Mouse (Mus musculus) embryonic facial prominence, embryonic 15.5 days (tissue): ENCODE results near the gene Cd44. TPM values are rescaled to one million over a fixed set of nuclear protein-coding genes. Genes with fewer than 3 reads are reported as not detected.
A peak's percentile ranks its signal among the peaks of the same experiment; 100 is the strongest.

Experiments used
- ATAC-seq: fragments of 200-750 bp; cut with Nextera tagmentation; 2 replicates; pipeline ENCODE4 v1.8.0; 2017; ENCODE audit warnings: low read depth, moderate TSS enrichment; ENCODE audit not compliant: insufficient number of reproducible peaks, low FRiP score, low TSS enrichment
- H3K27ac ChIP-seq: fragments of 300-500 bp; sonication (generic); replicated peaks from 2 replicates; pipeline ENCODE4 v1.5.1; 2015; ENCODE audit warnings: mild to moderate bottlenecking, inconsistent platforms
- H3K27me3 ChIP-seq: fragments of 300-500 bp; sonication (generic); 2 replicates; pipeline ENCODE4 v1.6.1; 2015; ENCODE audit warnings: inconsistent platforms
- H3K36me3 ChIP-seq: fragments of 300-500 bp; sonication (generic); 2 replicates; pipeline ENCODE4 v1.6.1; 2015; ENCODE audit warnings: mild to moderate bottlenecking, inconsistent platforms
- H3K4me1 ChIP-seq: fragments of 300-500 bp; sonication (generic); 2 replicates; pipeline ENCODE4 v1.6.1; 2015; ENCODE audit warnings: inconsistent platforms
- H3K4me2 ChIP-seq: fragments of 300-500 bp; sonication (generic); replicated peaks from 2 replicates; pipeline ENCODE4 v1.6.1; 2015; ENCODE audit warnings: mild to moderate bottlenecking, inconsistent platforms
- H3K4me3 ChIP-seq: fragments of 300-500 bp; sonication (generic); replicated peaks from 2 replicates; pipeline ENCODE4 v1.5.1; 2015; ENCODE audit warnings: mild to moderate bottlenecking, inconsistent platforms
- H3K9ac ChIP-seq: fragments of 300-500 bp; sonication (generic); 2 replicates; pipeline ENCODE4 v1.6.1; 2015; ENCODE audit warnings: inconsistent platforms
- H3K9me3 ChIP-seq: fragments of 300-500 bp; sonication (generic); replicated peaks from 2 replicates; pipeline ENCODE4 v1.6.1; 2016; ENCODE audit warnings: inconsistent platforms
- WGBS: fragments of 180-500 bp; shearing (Covaris S2); methylation state at CpG from one replicate; pipeline ENCODE4 v1.1.7; 2015; 5-methylcytosine and 5-hydroxymethylcytosine counted together
- polyA plus RNA-seq: library from polyadenylated mRNA; unstranded; fragments of >200 nt; fragmentation: Nextera tagmentation; extraction: Ambion mirVana; gene quantifications from 2 replicates; pipeline ENCODE4 v1.2.1, GENCODE M21; 2015

Gene Cd44
- polyA plus RNA-seq, 1 experiment from 2014 or later: 56.9 TPM

DNA sequence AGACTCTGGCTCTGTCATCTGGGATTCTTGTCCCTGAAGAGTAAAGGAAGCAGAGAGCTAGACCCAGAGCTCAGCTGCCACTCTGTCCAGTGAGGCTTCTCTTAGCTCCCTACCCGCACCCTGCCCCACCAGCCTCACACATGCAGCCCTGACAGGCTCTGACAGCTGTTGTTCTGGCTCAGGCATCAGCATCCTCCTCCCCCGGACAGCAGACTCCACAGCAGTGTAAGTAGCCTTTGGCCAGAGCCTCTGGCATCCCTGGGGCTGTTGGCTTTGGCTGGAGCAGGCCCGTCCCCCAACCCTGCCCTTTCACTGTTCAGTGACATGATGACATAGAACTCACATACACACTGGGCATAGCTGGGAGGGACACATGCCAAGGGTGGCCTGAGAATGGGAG, 35.4 kb upstream of the Cd44 start:
- H3K9ac ChIP-seq: no peak overlapping the region
- no peaks in the 10 kb centered on the region for H3K27me3 ChIP-seq
- 46% methylated on average over 3 of the region's 3 CpGs for WGBS
- H3K4me3 ChIP-seq: no peak overlapping the region
- H3K27ac ChIP-seq: no peak overlapping the region; the same call in 1 of the 2 replicates
- peak; percentile 67; the same call in 1 of the 2 replicates for ATAC-seq
- H3K36me3 ChIP-seq: no peaks in the 10 kb centered on the region
- H3K4me2 ChIP-seq: no peak overlapping the region
- peaks cover 11% of the 10 kb centered on the region for H3K4me1 ChIP-seq
- no peaks in the 10 kb centered on the region for H3K9me3 ChIP-seq

DNA sequence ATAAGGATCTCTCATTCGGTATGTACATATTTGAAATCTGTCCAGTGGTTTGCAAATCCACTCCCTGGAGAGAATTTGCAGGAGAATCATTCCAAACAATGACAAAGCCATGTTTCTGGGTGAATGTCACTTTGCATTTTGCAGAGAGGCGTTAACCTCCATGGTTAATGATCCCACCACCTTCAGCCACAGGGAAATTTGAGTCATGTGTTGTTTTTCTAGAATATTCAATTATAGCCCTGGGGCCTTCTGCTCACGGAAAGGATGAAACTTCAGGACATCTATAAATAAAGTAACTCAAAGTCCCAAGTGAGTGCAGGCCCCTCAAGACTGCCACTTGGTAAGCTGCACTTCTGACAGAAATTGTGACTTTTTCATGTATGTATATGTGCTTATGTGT, 33.4 kb upstream of the Cd44 start:
- Histone ChIP-seq H3K27me3 (no peaks in the 10 kb centered on the region), H3K4me3 (no peak overlapping the region), H3K9ac (no peak overlapping the region), H3K4me1 (peaks cover 5% of the 10 kb centered on the region), H3K36me3 (no peaks in the 10 kb centered on the region), H3K4me2 (no peak overlapping the region), H3K27ac (no peak overlapping the region), H3K9me3 (no peaks in the 10 kb centered on the region)
- no peak for ATAC-seq
- WGBS: 49% methylated on average over 3 of the region's 3 CpGs

DNA sequence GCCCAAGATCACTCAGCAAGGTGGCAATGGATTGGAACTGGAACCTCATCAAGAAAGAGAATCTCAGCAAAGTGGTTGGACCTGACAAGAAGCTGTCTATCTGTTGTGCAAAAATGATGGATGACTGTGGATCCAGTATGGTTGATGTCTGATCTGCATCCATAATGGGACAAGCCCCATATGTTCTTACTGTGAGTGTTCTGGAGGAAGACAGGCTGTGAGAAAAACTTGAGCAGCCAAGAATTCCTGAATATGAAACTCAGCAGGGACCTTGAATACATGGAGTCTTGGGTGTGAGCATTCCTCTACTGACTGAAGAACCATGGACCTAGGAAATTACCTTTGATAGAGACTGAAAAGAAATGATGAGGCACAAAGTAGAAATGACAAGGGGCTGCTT, 32.3 kb upstream of the Cd44 start:
- H3K36me3 ChIP-seq: no peaks in the 10 kb centered on the region
- no peak overlapping the region for H3K4me3 ChIP-seq
- no peak overlapping the region for H3K27ac ChIP-seq
- H3K9ac ChIP-seq: no peak overlapping the region
- H3K27me3 ChIP-seq: no peaks in the 10 kb centered on the region
- H3K9me3 ChIP-seq: no peaks in the 10 kb centered on the region
- H3K4me2 ChIP-seq: no peak overlapping the region
- H3K4me1 ChIP-seq: peaks cover 5% of the 10 kb centered on the region
- no peak for ATAC-seq

DNA sequence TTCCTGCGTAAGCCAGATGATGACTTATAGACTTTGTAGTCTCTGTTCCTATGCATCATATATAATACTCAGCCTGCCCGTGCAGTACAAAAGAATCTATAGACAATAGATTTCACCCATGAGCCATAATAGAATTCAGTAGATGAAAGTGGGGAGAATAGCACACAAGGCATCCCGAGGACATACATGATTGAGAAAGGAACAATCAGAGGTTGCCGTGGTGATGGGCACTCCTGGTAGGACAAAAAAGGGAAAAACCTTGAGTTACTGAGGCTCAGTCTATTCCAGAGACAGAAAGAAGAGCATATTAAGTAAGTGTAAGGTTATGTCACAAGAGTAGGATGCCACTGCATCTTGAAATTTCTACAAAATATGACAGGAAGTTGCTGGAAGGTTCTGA, 31.7 kb upstream of the Cd44 start:
- H3K9ac ChIP-seq: no peak overlapping the region
- H3K9me3 ChIP-seq: no peaks in the 10 kb centered on the region
- 81% methylated on average over 4 of the region's 4 CpGs for WGBS
- no peaks in the 10 kb centered on the region for H3K27me3 ChIP-seq
- H3K4me1 ChIP-seq: peaks cover 5% of the 10 kb centered on the region
- no peak overlapping the region for H3K4me2 ChIP-seq
- H3K36me3 ChIP-seq: no peaks in the 10 kb centered on the region
- no peak overlapping the region for H3K27ac ChIP-seq
- no peak for ATAC-seq
- no peak overlapping the region for H3K4me3 ChIP-seq

DNA sequence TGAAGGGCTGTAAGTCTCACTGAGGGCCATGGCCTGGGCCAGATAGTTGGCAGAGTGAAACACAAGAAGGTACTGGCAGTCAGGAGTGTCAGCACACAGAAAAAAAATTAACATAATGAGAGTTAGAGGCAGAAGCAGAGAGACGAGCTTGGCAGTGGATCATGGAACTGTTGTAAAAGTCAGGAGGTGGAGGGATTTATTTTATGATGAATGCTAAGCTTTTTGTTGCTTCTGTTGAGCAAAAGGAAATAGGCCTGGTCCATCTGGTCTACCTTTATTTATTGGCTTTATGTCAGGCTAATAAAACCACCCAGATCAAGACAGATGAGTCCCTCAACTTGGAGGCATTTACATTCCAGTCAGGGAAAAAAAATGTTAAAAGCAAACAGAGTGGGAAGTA, 31.2 kb upstream of the Cd44 start:
- H3K4me3 ChIP-seq: no peak overlapping the region
- peaks cover 5% of the 10 kb centered on the region for H3K4me1 ChIP-seq
- H3K9ac ChIP-seq: no peak overlapping the region
- no peaks in the 10 kb centered on the region for H3K27me3 ChIP-seq
- WGBS: 36% methylated on average over 1 of the region's 1 CpGs
- H3K27ac ChIP-seq: no peak overlapping the region
- H3K36me3 ChIP-seq: no peaks in the 10 kb centered on the region
- no peak overlapping the region for H3K4me2 ChIP-seq
- H3K9me3 ChIP-seq: no peaks in the 10 kb centered on the region
- ATAC-seq: no peak

DNA sequence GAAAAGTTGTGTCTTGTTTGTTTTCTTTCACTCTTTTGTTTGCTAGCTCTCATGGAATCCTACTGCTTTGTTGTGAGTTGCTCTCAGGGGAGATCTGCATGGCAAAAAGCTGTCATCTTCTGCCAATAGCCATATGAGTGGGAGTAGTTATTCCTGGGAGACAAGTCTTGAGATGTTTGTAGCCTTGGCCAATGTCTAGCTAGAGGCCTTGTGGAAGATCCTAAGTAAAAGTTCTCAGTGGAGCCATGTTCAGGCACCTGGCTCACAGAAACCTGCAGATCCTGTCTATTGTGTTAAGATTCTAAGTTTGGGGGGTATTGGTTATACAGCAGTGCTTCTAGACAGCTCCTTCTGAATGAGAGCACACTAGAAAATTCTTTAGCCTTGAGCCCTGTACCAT, 26.7 kb upstream of the Cd44 start:
- Histone ChIP-seq H3K27me3 (no peaks in the 10 kb centered on the region), H3K9ac (no peak overlapping the region), H3K4me3 (no peak overlapping the region), H3K27ac (no peak overlapping the region), H3K4me1 (no peaks in the 10 kb centered on the region), H3K9me3 (no peaks in the 10 kb centered on the region), H3K4me2 (no peak overlapping the region), H3K36me3 (no peaks in the 10 kb centered on the region)
- no peak for ATAC-seq

DNA sequence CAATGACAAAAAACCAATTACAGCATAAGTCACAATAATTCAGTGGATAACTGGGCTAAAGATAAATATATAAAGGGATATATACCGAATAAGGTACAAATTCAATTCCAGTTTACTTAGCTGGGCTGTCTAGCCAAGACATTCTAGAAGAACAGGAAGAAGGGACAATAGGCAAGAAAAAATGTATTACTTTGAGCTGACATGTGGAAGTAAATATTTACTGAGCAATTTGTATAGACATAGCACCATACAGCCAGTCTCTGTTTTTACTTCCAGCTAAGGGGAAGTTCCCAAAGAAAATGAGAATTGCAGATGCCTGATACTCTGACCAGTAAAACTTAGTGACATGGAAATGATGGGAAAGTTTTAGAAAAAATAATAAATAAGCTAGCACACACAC, 23.0 kb upstream of the Cd44 start:
- Histone ChIP-seq H3K4me3 (no peak overlapping the region), H3K4me1 (no peaks in the 10 kb centered on the region), H3K36me3 (no peaks in the 10 kb centered on the region), H3K9me3 (no peaks in the 10 kb centered on the region), H3K27ac (no peak overlapping the region), H3K27me3 (no peaks in the 10 kb centered on the region), H3K4me2 (no peak overlapping the region), H3K9ac (no peak overlapping the region)
- 70% methylated on average over 1 of the region's 1 CpGs for WGBS
- no peak for ATAC-seq

DNA sequence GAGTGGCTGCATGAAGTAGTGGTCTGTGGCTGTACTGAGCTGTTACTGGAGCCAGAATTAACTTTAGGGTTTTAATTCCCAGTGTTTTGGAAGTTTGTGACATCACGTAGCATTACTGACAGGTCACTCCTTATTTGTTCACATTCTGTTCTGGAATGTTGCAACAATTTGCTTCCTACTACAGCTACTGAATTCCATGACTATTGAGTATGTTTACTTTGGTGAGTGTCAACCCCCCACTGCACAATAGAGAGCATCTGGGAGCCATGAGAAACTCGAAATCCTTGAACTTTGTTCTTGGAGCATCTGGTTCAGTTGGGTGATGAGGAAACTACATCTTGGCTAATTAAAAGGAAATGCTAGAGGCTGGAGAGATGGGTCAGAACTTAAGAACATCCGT, 22.2 kb upstream of the Cd44 start:
- Histone ChIP-seq H3K4me2 (no peak overlapping the region), H3K27me3 (no peaks in the 10 kb centered on the region), H3K27ac (no peak overlapping the region), H3K9ac (no peak overlapping the region), H3K4me1 (no peaks in the 10 kb centered on the region), H3K4me3 (no peak overlapping the region), H3K36me3 (no peaks in the 10 kb centered on the region), H3K9me3 (no peaks in the 10 kb centered on the region)
- ATAC-seq: no peak
- WGBS: 56% methylated on average over 3 of the region's 3 CpGs

DNA sequence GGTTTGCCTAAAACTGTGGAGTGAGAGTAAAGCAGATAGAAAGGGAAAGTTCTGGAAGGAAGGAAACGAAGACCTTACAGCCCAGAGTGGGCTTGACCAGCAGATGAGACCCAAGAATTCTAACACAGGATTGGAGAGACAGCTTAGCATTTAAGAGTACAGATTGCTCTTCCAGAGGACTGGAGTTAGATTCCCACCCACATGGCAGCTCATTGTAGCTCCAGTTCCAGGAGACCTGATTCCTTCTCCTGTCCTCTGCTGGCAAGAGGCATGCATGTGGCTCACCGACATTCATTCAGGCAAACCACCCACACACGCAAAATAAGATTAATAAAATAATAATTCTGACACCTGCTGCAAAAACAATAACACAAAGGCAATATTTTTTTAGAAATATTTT, 20.6 kb upstream of the Cd44 start:
- H3K4me3 ChIP-seq: no peak overlapping the region
- ATAC-seq: no peak
- no peaks in the 10 kb centered on the region for H3K27me3 ChIP-seq
- no peak overlapping the region for H3K27ac ChIP-seq
- no peak overlapping the region for H3K9ac ChIP-seq
- H3K4me1 ChIP-seq: no peaks in the 10 kb centered on the region
- H3K36me3 ChIP-seq: no peaks in the 10 kb centered on the region
- no peaks in the 10 kb centered on the region for H3K9me3 ChIP-seq
- no peak overlapping the region for H3K4me2 ChIP-seq
- WGBS: 85% methylated on average over 3 of the region's 3 CpGs

DNA sequence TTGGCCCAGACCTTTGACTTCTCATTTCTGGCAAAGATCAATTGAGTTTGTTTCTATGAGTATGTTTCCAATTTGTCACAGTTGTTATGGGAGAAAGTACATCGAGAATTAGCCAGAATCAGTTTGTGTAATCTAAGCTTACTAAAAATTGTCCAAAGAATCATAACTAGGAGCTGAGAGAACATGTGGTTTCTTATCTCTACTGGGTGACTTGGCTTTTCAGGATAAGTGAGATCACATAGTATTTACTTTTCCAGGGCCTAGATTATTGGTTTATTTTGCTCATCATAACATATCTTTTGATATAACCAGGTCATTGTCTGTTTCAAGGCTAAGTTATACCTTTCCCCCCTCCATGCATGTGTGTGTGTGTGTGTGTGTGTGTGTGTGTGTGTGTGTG, 16.8 kb upstream of the Cd44 start:
- H3K27ac ChIP-seq: no peak overlapping the region
- WGBS: 35% methylated on average over 1 of the region's 1 CpGs
- H3K9me3 ChIP-seq: no peaks in the 10 kb centered on the region
- no peaks in the 10 kb centered on the region for H3K27me3 ChIP-seq
- no peak overlapping the region for H3K9ac ChIP-seq
- no peak for ATAC-seq
- H3K36me3 ChIP-seq: no peaks in the 10 kb centered on the region
- H3K4me1 ChIP-seq: peaks cover 10% of the 10 kb centered on the region
- H3K4me2 ChIP-seq: no peak overlapping the region
- no peak overlapping the region for H3K4me3 ChIP-seq

DNA sequence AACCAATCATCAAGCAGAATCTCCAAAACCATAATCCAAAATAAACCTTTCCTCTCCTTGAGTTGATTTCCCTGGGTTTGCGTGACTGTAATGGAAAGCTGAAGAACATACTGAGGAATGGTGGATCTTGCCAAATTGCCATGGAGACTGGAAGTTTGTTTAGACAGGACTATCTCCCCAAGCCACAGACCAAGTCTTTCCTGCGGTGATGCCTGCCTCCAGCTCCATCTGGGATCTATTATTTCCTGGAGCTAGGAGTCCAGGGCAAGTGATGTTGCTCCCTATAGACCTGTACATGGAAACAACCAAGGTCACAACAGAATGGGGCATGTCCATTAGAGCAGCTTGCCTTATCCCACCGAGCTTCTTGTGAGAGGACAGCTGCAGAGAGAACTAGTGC, 15.1 kb upstream of the Cd44 start:
- Histone ChIP-seq H3K4me2 (no peak overlapping the region), H3K4me3 (no peak overlapping the region), H3K9me3 (no peaks in the 10 kb centered on the region), H3K36me3 (no peaks in the 10 kb centered on the region), H3K4me1 (peaks cover 10% of the 10 kb centered on the region), H3K27ac (peak overlapping the region; percentile 63), H3K9ac (no peak overlapping the region), H3K27me3 (no peaks in the 10 kb centered on the region)
- 26% methylated on average over 3 of the region's 3 CpGs for WGBS
- ATAC-seq: peak; percentile 79

DNA sequence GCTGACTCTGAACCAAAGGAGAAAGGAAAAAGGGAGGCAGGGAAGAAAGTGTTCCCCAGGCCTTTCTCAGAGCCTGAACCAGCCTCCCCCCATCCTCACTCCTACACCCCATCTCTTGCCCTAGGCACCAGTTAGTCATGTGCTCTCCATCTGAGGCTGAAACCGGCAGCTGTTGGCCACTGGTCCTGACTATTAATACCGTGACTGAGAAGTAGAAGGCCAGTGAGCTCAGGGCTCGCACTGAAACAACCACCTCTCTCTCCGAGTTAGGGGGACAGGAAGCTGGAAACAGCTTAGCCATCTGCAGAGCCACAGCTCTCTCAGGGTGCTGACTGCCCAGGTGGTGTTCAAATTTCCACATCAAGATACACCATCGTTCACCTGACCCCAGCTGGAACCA, 13.2 kb upstream of the Cd44 start:
- Histone ChIP-seq H3K4me1 (peaks cover 10% of the 10 kb centered on the region), H3K9ac (no peak overlapping the region), H3K36me3 (no peaks in the 10 kb centered on the region), H3K27ac (no peak overlapping the region), H3K9me3 (no peaks in the 10 kb centered on the region), H3K4me2 (no peak overlapping the region), H3K27me3 (no peaks in the 10 kb centered on the region), H3K4me3 (no peak overlapping the region)
- no peak for ATAC-seq
- 55% methylated on average over 5 of the region's 5 CpGs for WGBS
